Mouse (Mus musculus): ENCODE results near the gene Mrpl58. TPM values are rescaled to one million over a fixed set of nuclear protein-coding genes. Genes with fewer than 3 reads are reported as not detected.

Mrpl58 gene
- polyA plus RNA-seq, 1 experiment from 2014 or later, result 242 TPM

- ATAC-seq (ENCODE audit: insufficient read depth) (no peak), DNase-seq (no peak)
- TF ChIP-seq CTCF (IDR thresholded peaks at IDR 0.05; ENCODE audit: low read depth), result no peak
- Histone ChIP-seq H3K4me3 (ENCODE audit: low read depth, low read length) (no peak overlapping the region), H3K36me3 (ENCODE audit: insufficient read depth) (peaks cover 44% of the 10 kb centered on the region), H3K27me3 (ENCODE audit: insufficient read depth, low read length) (no peaks in the 10 kb centered on the region), H3K9ac (no peak overlapping the region), H3K9me3 (ENCODE audit: low read depth, low read length) (no peaks in the 10 kb centered on the region), H3K4me2 (no peak overlapping the region), H3K4me1 (ENCODE audit: insufficient read depth) (peaks cover 7% of the 10 kb centered on the region), H3K27ac (ENCODE audit: low read depth) (no peak overlapping the region)
- 89% methylated on average over 7 of the region's 7 CpGs for WGBS
These were observed 6.0 kb downstream of the Mrpl58 start for GRCm38 (mm10) chr11:115409556-115409955.

DNA sequence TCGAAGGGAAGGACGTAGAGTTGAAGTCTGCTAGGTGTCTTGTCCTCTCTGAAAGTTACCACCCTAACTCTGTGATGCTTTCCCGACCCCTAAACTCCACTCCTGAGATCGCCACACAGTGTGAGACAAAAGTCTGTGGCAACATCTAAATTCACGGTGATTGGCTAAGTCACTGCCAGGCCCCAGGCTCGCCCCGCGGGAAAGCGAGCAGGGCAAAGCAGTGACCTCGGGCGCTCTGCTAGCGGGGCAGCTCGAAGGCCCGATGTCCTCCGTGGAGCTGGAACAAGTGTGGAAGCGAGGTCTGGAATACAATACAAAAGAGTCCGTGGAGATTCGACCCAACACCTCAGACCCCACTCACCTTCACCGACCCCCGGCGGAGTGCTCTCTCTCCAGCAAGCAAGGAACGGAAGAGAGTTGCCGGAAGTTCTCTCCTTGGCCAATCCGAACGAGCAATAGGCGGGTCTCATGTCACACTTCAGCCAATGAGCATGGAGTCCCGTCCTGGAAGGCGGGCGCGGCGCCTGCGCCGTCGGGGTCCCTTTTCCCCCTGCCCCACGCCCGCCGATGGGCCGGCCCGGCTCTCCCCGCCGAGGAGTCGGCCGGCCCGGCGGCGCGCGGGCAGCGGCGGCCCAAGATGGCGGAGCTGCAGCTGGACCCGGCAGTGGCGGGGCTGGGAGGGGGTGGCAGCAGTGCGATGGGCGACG, 16.1 kb downstream of the Mrpl58 start, which contains the start of the genes Atp5h and Kctd2:
Atp5h (minus strand) TSS at position 432 of the 707 bp plus-strand sequence.
Kctd2 (plus strand) TSS at position 598 of the 707 bp plus-strand sequence.
- Histone ChIP-seq H3K4me2 (peak within 1 kb of the TSS; percentile 99), H3K4me1 (ENCODE audit: insufficient read depth) (peaks cover 8% of the 10 kb centered on the region), H3K27me3 (ENCODE audit: insufficient read depth, low read length) (no peaks in the 10 kb centered on the region), H3K9ac (peak within 1 kb of the TSS; percentile 97), H3K27ac (ENCODE audit: low read depth) (peak within 1 kb of the TSS; percentile 87), H3K9me3 (ENCODE audit: low read depth, low read length) (no peaks in the 10 kb centered on the region), H3K4me3 (ENCODE audit: low read depth, low read length) (peak within 1 kb of the TSS; percentile 96), H3K36me3 (ENCODE audit: insufficient read depth) (peaks cover 45% of the 10 kb centered on the region)
- TF ChIP-seq CTCF (IDR thresholded peaks at IDR 0.05; ENCODE audit: low read depth), result no peak
- under 1% methylated on average over 56 of the region's 56 CpGs for WGBS
- peak; percentile 97 for DNase-seq
- peak; percentile 98 for ATAC-seq (ENCODE audit: insufficient read depth)

- H3K36me3 ChIP-seq (ENCODE audit: insufficient read depth), result peaks cover 43% of the 10 kb centered on the region
- H3K9ac ChIP-seq, result peak overlapping the region; percentile 97
- DNase-seq (peak; percentile 77), ATAC-seq (ENCODE audit: insufficient read depth) (peak; percentile 72)
- H3K4me3 ChIP-seq (ENCODE audit: low read depth, low read length), result peak overlapping the region; percentile 96
- no peaks in the 10 kb centered on the region for H3K9me3 ChIP-seq (ENCODE audit: low read depth, low read length)
- no peaks in the 10 kb centered on the region for H3K27me3 ChIP-seq (ENCODE audit: insufficient read depth, low read length)
- peak overlapping the region; percentile 99 for H3K4me2 ChIP-seq
- TF ChIP-seq CTCF (IDR thresholded peaks at IDR 0.05; ENCODE audit: low read depth), result no peak
- H3K27ac ChIP-seq (ENCODE audit: low read depth), result peak overlapping the region; percentile 87
- WGBS, result 2% methylated on average over 44 of the region's 45 CpGs
- H3K4me1 ChIP-seq (ENCODE audit: insufficient read depth), result peaks cover 8% of the 10 kb centered on the region
These were observed 17.0 kb downstream of the Mrpl58 start for GRCm38 (mm10) chr11:115420336-115421190.

- H3K27ac ChIP-seq (ENCODE audit: low read depth), result no peak overlapping the region
- H3K4me3 ChIP-seq (ENCODE audit: low read depth, low read length), result peak overlapping the region; percentile 96
- peak overlapping the region; percentile 97 for H3K9ac ChIP-seq
- H3K27me3 ChIP-seq (ENCODE audit: insufficient read depth, low read length), result no peaks in the 10 kb centered on the region
- WGBS, result 50% methylated on average over 1 of the region's 1 CpGs
- peaks cover 8% of the 10 kb centered on the region for H3K4me1 ChIP-seq (ENCODE audit: insufficient read depth)
- no peaks in the 10 kb centered on the region for H3K9me3 ChIP-seq (ENCODE audit: low read depth, low read length)
- DNase-seq (no peak), ATAC-seq (ENCODE audit: insufficient read depth) (no peak)
- TF ChIP-seq CTCF (IDR thresholded peaks at IDR 0.05; ENCODE audit: low read depth), result no peak
- H3K4me2 ChIP-seq, result peak overlapping the region; percentile 99
- H3K36me3 ChIP-seq (ENCODE audit: insufficient read depth), result peaks cover 43% of the 10 kb centered on the region
These were observed 17.8 kb downstream of the Mrpl58 start for GRCm38 (mm10) chr11:115421328-115421727.

DNA sequence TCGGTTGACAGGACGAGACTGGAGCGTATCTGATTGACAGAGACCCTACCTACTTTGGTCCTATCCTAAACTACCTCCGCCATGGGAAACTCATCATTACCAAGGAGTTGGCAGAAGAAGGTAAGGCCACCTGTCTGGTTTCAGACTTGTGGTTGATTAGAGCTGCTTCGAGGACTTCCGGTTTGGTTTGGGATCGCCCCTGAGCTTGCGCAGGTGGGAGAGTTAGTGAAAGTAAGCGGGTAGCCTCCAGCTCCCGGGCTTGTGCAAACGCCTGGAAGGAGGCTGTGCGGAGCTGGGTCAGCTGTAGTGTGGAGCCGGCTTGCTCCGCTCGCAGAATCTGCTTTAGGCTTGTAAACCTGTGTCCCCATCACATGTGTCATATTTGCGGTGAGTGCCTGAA, 18.4 kb downstream of the Mrpl58 start:
- DNase-seq (no peak), ATAC-seq (ENCODE audit: insufficient read depth) (no peak)
- Histone ChIP-seq H3K9ac (no peak overlapping the region), H3K4me1 (ENCODE audit: insufficient read depth) (peaks cover 8% of the 10 kb centered on the region), H3K36me3 (ENCODE audit: insufficient read depth) (peaks cover 43% of the 10 kb centered on the region), H3K9me3 (ENCODE audit: low read depth, low read length) (no peaks in the 10 kb centered on the region), H3K4me3 (ENCODE audit: low read depth, low read length) (no peak overlapping the region), H3K4me2 (no peak overlapping the region), H3K27me3 (ENCODE audit: insufficient read depth, low read length) (no peaks in the 10 kb centered on the region), H3K27ac (ENCODE audit: low read depth) (no peak overlapping the region)
- 82% methylated on average over 16 of the region's 16 CpGs for whole genome bisulfite sequencing
- TF ChIP-seq CTCF (IDR thresholded peaks at IDR 0.05; ENCODE audit: low read depth), result no peak

GRCm38 (mm10) chr11:115423091-115423490, 19.5 kb downstream of the Mrpl58 start:
- peaks cover 39% of the 10 kb centered on the region for H3K36me3 ChIP-seq (ENCODE audit: insufficient read depth)
- WGBS, result 80% methylated on average over 3 of the region's 3 CpGs

DNA sequence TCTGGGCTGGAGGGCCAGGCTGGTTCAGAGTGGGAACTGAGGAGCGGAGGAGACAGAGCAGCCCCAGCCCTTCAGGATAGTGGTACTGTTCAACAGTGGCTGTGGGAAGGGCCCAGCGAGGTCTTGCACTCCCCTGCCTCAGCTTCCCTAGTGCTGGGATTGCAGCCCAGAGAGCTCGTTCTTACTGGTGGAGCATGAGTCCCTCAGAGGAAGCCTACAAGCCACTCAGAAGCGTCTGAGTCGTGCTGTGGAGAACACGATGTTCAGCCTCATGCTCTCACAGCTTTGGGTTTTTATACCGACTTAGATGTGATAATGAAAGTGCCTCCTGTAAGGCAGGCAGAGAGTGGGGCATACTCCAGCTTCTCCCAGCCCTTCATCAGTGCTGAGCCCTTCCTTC, 21.1 kb downstream of the Mrpl58 start:
- no peak for TF ChIP-seq CTCF (IDR thresholded peaks at IDR 0.05; ENCODE audit: low read depth)
- Histone ChIP-seq H3K4me2 (no peak overlapping the region), H3K27me3 (ENCODE audit: insufficient read depth, low read length) (no peaks in the 10 kb centered on the region), H3K27ac (ENCODE audit: low read depth) (no peak overlapping the region), H3K4me3 (ENCODE audit: low read depth, low read length) (no peak overlapping the region), H3K4me1 (ENCODE audit: insufficient read depth) (no peaks in the 10 kb centered on the region), H3K36me3 (ENCODE audit: insufficient read depth) (peaks cover 48% of the 10 kb centered on the region), H3K9ac (no peak overlapping the region), H3K9me3 (ENCODE audit: low read depth, low read length) (no peaks in the 10 kb centered on the region)
- 80% methylated on average over 7 of the region's 7 CpGs for WGBS
- ATAC-seq (ENCODE audit: insufficient read depth) (no peak), DNase-seq (no peak)

More at GRCm38 (mm10) chr11:115423091-115423490, 19.5 kb downstream of the Mrpl58 start:
- Histone ChIP-seq H3K9ac (no peak overlapping the region), H3K4me2 (no peak overlapping the region), H3K4me1 (ENCODE audit: insufficient read depth) (peaks cover 8% of the 10 kb centered on the region), H3K4me3 (ENCODE audit: low read depth, low read length) (no peak overlapping the region), H3K27ac (ENCODE audit: low read depth) (no peak overlapping the region), H3K9me3 (ENCODE audit: low read depth, low read length) (no peaks in the 10 kb centered on the region), H3K27me3 (ENCODE audit: insufficient read depth, low read length) (no peaks in the 10 kb centered on the region)
- no peak for TF ChIP-seq CTCF (IDR thresholded peaks at IDR 0.05; ENCODE audit: low read depth)
- ATAC-seq (ENCODE audit: insufficient read depth) (no peak), DNase-seq (no peak)

Measured in lung, embryonic 14.5 days (tissue).